ENCODE assay signal across 10 mouse cellular contexts in the genomic region with DNA sequence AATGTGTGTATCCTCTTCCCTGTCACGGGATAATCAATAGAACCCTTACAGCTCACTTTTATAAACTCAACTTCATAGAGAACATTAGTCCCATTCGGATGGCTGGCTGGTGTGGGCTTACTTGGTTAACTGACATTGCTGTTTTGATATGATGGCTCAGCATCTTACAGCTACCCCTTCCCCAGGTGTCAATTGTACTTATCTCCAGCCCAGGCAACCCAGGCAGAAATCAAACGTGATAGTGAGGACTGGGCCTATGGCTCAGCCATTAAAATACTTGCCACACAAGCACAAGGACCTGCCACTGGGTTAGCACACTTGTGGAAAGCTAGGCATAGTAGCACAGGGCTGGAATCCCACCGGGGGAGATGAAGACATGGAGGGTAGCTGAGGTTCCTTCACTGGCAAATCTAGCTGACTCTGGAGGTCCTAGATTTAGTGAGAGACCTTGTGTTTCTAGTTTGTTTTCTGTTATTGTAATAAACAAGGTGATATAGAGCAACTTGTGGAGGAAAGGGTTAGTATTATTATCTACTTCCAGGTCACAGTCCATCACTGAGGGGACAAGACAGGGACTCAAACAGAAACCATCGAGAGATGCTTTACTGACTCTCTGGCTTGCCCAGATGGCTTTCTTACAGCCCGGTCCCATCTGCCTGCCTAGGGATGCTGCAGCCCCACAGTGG.
"Had no signal": no experiment of that assay in that cellular context is flagged by ENCODE, and none has a peak within 500 bp of the region (broad histone marks: within the 10 kb centered on the region; RNA-seq: fewer than 3 reads in every experiment).

No protein-coding gene starts in this region.

- H3K27me3 ChIP-seq: intestine, embryonic 15.5 days; limb, embryonic 13.5 days; midbrain, embryonic 13.5 days had no signal

- DNase-seq: layer of hippocampus, adult 9-11 months; layer of hippocampus, postnatal 36 days; left cerebral cortex, postnatal 4 days; spleen, adult 18-20 months; thymus, adult 2 months; thymus, postnatal 25 days had no signal

- H3K4me1 ChIP-seq: midbrain, embryonic 13.5 days had no signal

- H3K4me2 ChIP-seq: intestine, embryonic 15.5 days; limb, embryonic 13.5 days; midbrain, embryonic 13.5 days had no signal

- H3K9me3 ChIP-seq: intestine, embryonic 15.5 days; limb, embryonic 13.5 days; midbrain, embryonic 13.5 days had no signal

- H3K36me3 ChIP-seq: intestine, embryonic 15.5 days; limb, embryonic 13.5 days; midbrain, embryonic 13.5 days had no signal

- ATAC-seq: midbrain, embryonic 13.5 days had no signal

- H3K9ac ChIP-seq: intestine, embryonic 15.5 days; limb, embryonic 13.5 days; midbrain, embryonic 13.5 days had no signal

- H3K4me3 ChIP-seq: intestine, embryonic 15.5 days; limb, embryonic 13.5 days; midbrain, embryonic 13.5 days; myocyte had no signal

- H3K27ac ChIP-seq: intestine, embryonic 15.5 days; limb, embryonic 13.5 days; midbrain, embryonic 13.5 days had no signal
